Mouse (Mus musculus) right cerebral cortex, postnatal 10 days (tissue): ENCODE results near the gene Bfsp2.

Experiments used
- DNase-seq, 2 experiments: peaks; one replicate each; pipeline ENCODE4 v3.0.0; 2021; ENCODE audit warnings: low spot score in 2 of 2

The Bfsp2 gene

GRCm38 (mm10) chr9:103383576-103383975 lies 96.6 kb downstream of the Bfsp2 start:
- DNase-seq: no peak

GRCm38 (mm10) chr9:103382989-103383388 lies 97.2 kb downstream of the Bfsp2 start:
- no peak for DNase-seq

- no peak for DNase-seq
Measured at GRCm38 (mm10) chr9:103380566-103380965, 99.7 kb downstream of the Bfsp2 start.

- DNase-seq: no peak
Measured at GRCm38 (mm10) chr9:103379199-103379598, 101.0 kb downstream of the Bfsp2 start.

GRCm38 (mm10) chr9:103378686-103379085 lies 101.5 kb downstream of the Bfsp2 start:
- no peak for DNase-seq

- no peak for DNase-seq
Measured at GRCm38 (mm10) chr9:103376346-103377320, 103.6 kb downstream of the Bfsp2 start.
